Mouse (Mus musculus) cortical plate, adult 2 months (tissue): ENCODE results near the gene Tut1.

Experiments
- CTCF ChIP-seq: fragments of 200-500 bp; IDR thresholded peaks from 2 replicates; pipeline ENCODE4 v1.5.1; 2011; ENCODE audit warnings: mild to moderate bottlenecking, control low read depth, low read length; ENCODE audit not compliant: insufficient read depth; ENCODE audit errors: extremely low read depth
- POLR2A ChIP-seq: fragments of 200-500 bp; IDR thresholded peaks from 2 replicates; pipeline ENCODE4 v1.6.1; 2011; ENCODE audit warnings: mild to moderate bottlenecking, low read length, control low read depth; ENCODE audit not compliant: insufficient read depth; ENCODE audit errors: extremely low read depth

DNA sequence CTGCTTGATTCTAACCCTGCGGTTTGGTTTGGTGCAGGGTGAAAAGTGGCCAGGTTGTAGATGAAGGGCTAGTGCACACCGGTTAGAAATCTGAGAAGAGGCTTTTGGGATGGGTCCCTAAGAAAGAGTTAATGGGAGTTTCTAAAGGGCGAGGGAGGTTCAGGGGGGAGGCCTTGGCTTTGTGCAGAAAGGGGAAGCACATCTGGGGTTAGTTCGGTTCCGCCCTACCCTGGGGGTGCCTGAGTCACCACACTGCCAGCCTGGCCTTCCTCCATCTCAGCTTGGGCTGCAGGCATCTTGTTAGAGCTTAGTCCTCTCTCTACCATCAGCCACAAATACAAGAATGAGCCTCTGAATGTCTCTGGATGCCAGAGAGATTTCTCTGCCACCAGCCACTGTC, 27.1 kb downstream of the Tut1 start:
- TF ChIP-seq POLR2A (no peak), CTCF (no peak)
